Mouse (Mus musculus): ENCODE measurements at regions not wholly inside any gene's neighbourhood (a gene's known extent, or its start where the extent isn't known, plus 50 kb on each side); places are given as distances from the start of the nearest gene placed in this dataset.

GRCm38 (mm10) chr2:128333401-128334142, 207.7 kb downstream of the Bcl2l11 start:
- Histone ChIP-seq H3K4me2 (replicated peaks; ENCODE audit: low read depth, low read length) (no peak overlapping the region), H3K36me3 (ENCODE audit: control insufficient read depth, insufficient read depth, low read length) (no peaks in the 10 kb centered on the region), H3K4me1 (ENCODE audit: control insufficient read depth, insufficient read depth, low read length) (peaks cover 19% of the 10 kb centered on the region), H3K27me3 (ENCODE audit: control insufficient read depth, insufficient read depth, low read length) (no peaks in the 10 kb centered on the region), H3K4me3 (ENCODE audit: low read length) (no peak overlapping the region), H3K27ac (ENCODE audit: low read depth, low read length) (no peak overlapping the region), H3K9ac (ENCODE audit: low read depth, low read length) (no peak overlapping the region), H3K9me3 (ENCODE audit: control insufficient read depth, low read length) (no peaks in the 10 kb centered on the region)
- ATAC-seq (ENCODE audit: low FRiP score, low TSS enrichment): no peak
- 67% methylated on average over 10 of the region's 10 CpGs for WGBS

GRCm38 (mm10) chr2:128334143-128334470, 208.3 kb downstream of the Bcl2l11 start:
- no peaks in the 10 kb centered on the region for H3K9me3 ChIP-seq (ENCODE audit: control insufficient read depth, low read length)
- no peaks in the 10 kb centered on the region for H3K36me3 ChIP-seq (ENCODE audit: control insufficient read depth, insufficient read depth, low read length)
- no peaks in the 10 kb centered on the region for H3K27me3 ChIP-seq (ENCODE audit: control insufficient read depth, insufficient read depth, low read length)
- peaks cover 25% of the 10 kb centered on the region for H3K4me1 ChIP-seq (ENCODE audit: control insufficient read depth, insufficient read depth, low read length)
- no peak overlapping the region for H3K9ac ChIP-seq (ENCODE audit: low read depth, low read length)
- WGBS: 62% methylated on average over 2 of the region's 2 CpGs
- H3K27ac ChIP-seq (ENCODE audit: low read depth, low read length): no peak overlapping the region
- no peak overlapping the region for H3K4me2 ChIP-seq (replicated peaks; ENCODE audit: low read depth, low read length)
- no peak for ATAC-seq (ENCODE audit: low FRiP score, low TSS enrichment)
- H3K4me3 ChIP-seq (ENCODE audit: low read length): no peak overlapping the region

- no peaks in the 10 kb centered on the region for H3K36me3 ChIP-seq (ENCODE audit: control insufficient read depth, insufficient read depth, low read length)
- H3K27me3 ChIP-seq (ENCODE audit: control insufficient read depth, insufficient read depth, low read length): no peaks in the 10 kb centered on the region
- ATAC-seq (ENCODE audit: low FRiP score, low TSS enrichment): 0 out of 2 replicates have a peak, but pooled peaks have one; percentile 25
- H3K9ac ChIP-seq (ENCODE audit: low read depth, low read length): no peak overlapping the region
- no peak overlapping the region for H3K27ac ChIP-seq (ENCODE audit: low read depth, low read length)
- peaks cover 31% of the 10 kb centered on the region for H3K4me1 ChIP-seq (ENCODE audit: control insufficient read depth, insufficient read depth, low read length)
- H3K9me3 ChIP-seq (ENCODE audit: control insufficient read depth, low read length): no peaks in the 10 kb centered on the region
- WGBS: 39% methylated on average over 7 of the region's 7 CpGs
- H3K4me2 ChIP-seq (replicated peaks; ENCODE audit: low read depth, low read length): no peak overlapping the region
- H3K4me3 ChIP-seq (ENCODE audit: low read length): no peak overlapping the region
These were observed 209.1 kb downstream of the Bcl2l11 start for GRCm38 (mm10) chr2:128334757-128335500.

- no peaks in the 10 kb centered on the region for H3K27me3 ChIP-seq (ENCODE audit: control insufficient read depth, insufficient read depth, low read length)
- peaks cover 32% of the 10 kb centered on the region for H3K4me1 ChIP-seq (ENCODE audit: control insufficient read depth, insufficient read depth, low read length)
- no peak overlapping the region for H3K9ac ChIP-seq (ENCODE audit: low read depth, low read length)
- no peaks in the 10 kb centered on the region for H3K9me3 ChIP-seq (ENCODE audit: control insufficient read depth, low read length)
- no peak for ATAC-seq (ENCODE audit: low FRiP score, low TSS enrichment)
- H3K4me2 ChIP-seq (replicated peaks; ENCODE audit: low read depth, low read length): no peak overlapping the region
- H3K4me3 ChIP-seq (ENCODE audit: low read length): no peak overlapping the region
- no peaks in the 10 kb centered on the region for H3K36me3 ChIP-seq (ENCODE audit: control insufficient read depth, insufficient read depth, low read length)
- no peak overlapping the region for H3K27ac ChIP-seq (ENCODE audit: low read depth, low read length)
These were observed 211.4 kb downstream of the Bcl2l11 start for GRCm38 (mm10) chr2:128337192-128337591.

- ATAC-seq (ENCODE audit: low FRiP score, low TSS enrichment): no peak
- no peaks in the 10 kb centered on the region for H3K27me3 ChIP-seq (ENCODE audit: control insufficient read depth, insufficient read depth, low read length)
- no peak overlapping the region for H3K27ac ChIP-seq (ENCODE audit: low read depth, low read length)
- peaks cover 32% of the 10 kb centered on the region for H3K4me1 ChIP-seq (ENCODE audit: control insufficient read depth, insufficient read depth, low read length)
- H3K4me2 ChIP-seq (replicated peaks; ENCODE audit: low read depth, low read length): no peak overlapping the region
- no peak overlapping the region for H3K4me3 ChIP-seq (ENCODE audit: low read length)
- no peak overlapping the region for H3K9ac ChIP-seq (ENCODE audit: low read depth, low read length)
- no peaks in the 10 kb centered on the region for H3K36me3 ChIP-seq (ENCODE audit: control insufficient read depth, insufficient read depth, low read length)
- H3K9me3 ChIP-seq (ENCODE audit: control insufficient read depth, low read length): no peaks in the 10 kb centered on the region
- 92% methylated on average over 5 of the region's 5 CpGs for WGBS
These were observed 212.0 kb downstream of the Bcl2l11 start for GRCm38 (mm10) chr2:128337791-128338190.

- ATAC-seq (ENCODE audit: low FRiP score, low TSS enrichment): no peak
- Histone ChIP-seq H3K36me3 (ENCODE audit: control insufficient read depth, insufficient read depth, low read length) (no peaks in the 10 kb centered on the region), H3K27me3 (ENCODE audit: control insufficient read depth, insufficient read depth, low read length) (no peaks in the 10 kb centered on the region), H3K4me3 (ENCODE audit: low read length) (no peak overlapping the region), H3K9me3 (ENCODE audit: control insufficient read depth, low read length) (no peaks in the 10 kb centered on the region), H3K4me1 (ENCODE audit: control insufficient read depth, insufficient read depth, low read length) (peaks cover 32% of the 10 kb centered on the region), H3K4me2 (replicated peaks; ENCODE audit: low read depth, low read length) (no peak overlapping the region), H3K27ac (ENCODE audit: low read depth, low read length) (peak overlapping the region; percentile 14; the same call in 1 of the 2 replicates), H3K9ac (ENCODE audit: low read depth, low read length) (no peak overlapping the region)
- 67% methylated on average over 4 of the region's 4 CpGs for WGBS
These were observed 212.6 kb downstream of the Bcl2l11 start for GRCm38 (mm10) chr2:128338474-128338873.

GRCm38 (mm10) chr2:128339061-128339642, 213.3 kb downstream of the Bcl2l11 start:
- Histone ChIP-seq H3K36me3 (ENCODE audit: control insufficient read depth, insufficient read depth, low read length) (no peaks in the 10 kb centered on the region), H3K27ac (ENCODE audit: low read depth, low read length) (peak overlapping the region; percentile 68; the same call in 1 of the 2 replicates), H3K9ac (ENCODE audit: low read depth, low read length) (no peak overlapping the region), H3K4me1 (ENCODE audit: control insufficient read depth, insufficient read depth, low read length) (peaks cover 32% of the 10 kb centered on the region), H3K9me3 (ENCODE audit: control insufficient read depth, low read length) (no peaks in the 10 kb centered on the region), H3K4me2 (replicated peaks; ENCODE audit: low read depth, low read length) (no peak overlapping the region; the same call in 1 of the 2 replicates), H3K27me3 (ENCODE audit: control insufficient read depth, insufficient read depth, low read length) (no peaks in the 10 kb centered on the region), H3K4me3 (ENCODE audit: low read length) (no peak overlapping the region)
- peak; percentile 32 for ATAC-seq (ENCODE audit: low FRiP score, low TSS enrichment)
- 6% methylated on average over 8 of the region's 8 CpGs for WGBS

- Histone ChIP-seq H3K4me2 (replicated peaks; ENCODE audit: low read depth, low read length) (no peak overlapping the region; the same call in 1 of the 2 replicates), H3K9ac (ENCODE audit: low read depth, low read length) (no peak overlapping the region), H3K36me3 (ENCODE audit: control insufficient read depth, insufficient read depth, low read length) (no peaks in the 10 kb centered on the region), H3K27ac (ENCODE audit: low read depth, low read length) (peak overlapping the region; percentile 68), H3K4me1 (ENCODE audit: control insufficient read depth, insufficient read depth, low read length) (peaks cover 27% of the 10 kb centered on the region), H3K27me3 (ENCODE audit: control insufficient read depth, insufficient read depth, low read length) (no peaks in the 10 kb centered on the region), H3K4me3 (ENCODE audit: low read length) (no peak overlapping the region), H3K9me3 (ENCODE audit: control insufficient read depth, low read length) (no peaks in the 10 kb centered on the region)
- WGBS: 21% methylated on average over 19 of the region's 19 CpGs
- peak; percentile 38 for ATAC-seq (ENCODE audit: low FRiP score, low TSS enrichment)
These were observed 214.0 kb downstream of the Bcl2l11 start for GRCm38 (mm10) chr2:128339643-128340487.

Measured in kidney, embryonic 14.5 days (tissue).